Mouse (Mus musculus): Measurements from ENCODE around the gene Rnpepl1. TPM values are rescaled to one million over a fixed set of nuclear protein-coding genes. Genes with fewer than 3 reads are reported as not detected.

Rnpepl1 gene
- total and polyA plus RNA-seq, 2 experiments from 2014 or later: 36.3 to 73.2 TPM

DNA sequence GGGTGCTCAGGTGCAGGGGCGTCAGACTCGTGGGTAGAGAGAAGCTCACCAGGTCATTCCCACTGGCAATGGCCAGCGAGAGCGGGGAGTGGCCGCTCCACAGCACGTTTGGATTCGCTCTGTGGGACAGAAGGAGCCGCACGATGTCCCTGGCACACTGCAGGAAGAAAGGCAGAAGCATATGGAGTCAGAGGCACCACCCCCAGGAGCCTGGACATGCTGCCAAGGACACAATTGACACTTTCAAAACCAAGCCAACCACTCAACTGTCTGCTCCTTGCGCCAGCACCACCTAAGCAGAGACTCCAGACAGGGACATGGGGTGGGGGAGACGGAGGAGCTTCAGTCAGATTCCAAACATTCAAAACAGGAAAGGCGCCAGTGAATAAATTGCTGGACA is 31.3 kb upstream of the Rnpepl1 start:
- Histone ChIP-seq H3K4me3 (ENCODE audit: low read depth, low read length) (no peak overlapping the region), H3K27ac (ENCODE audit: low read depth) (no peak overlapping the region), H3K27me3 (ENCODE audit: control insufficient read depth, insufficient read depth, low read length) (no peaks in the 10 kb centered on the region), H3K9ac (replicated peaks; ENCODE audit: low read depth, low read length) (no peak overlapping the region), H3K36me3 (replicated peaks; ENCODE audit: control insufficient read depth, insufficient read depth, low read length) (no peaks in the 10 kb centered on the region), H3K4me2 (ENCODE audit: low read depth, low read length) (no peak overlapping the region), H3K4me1 (ENCODE audit: control insufficient read depth, insufficient read depth) (no peaks in the 10 kb centered on the region), H3K9me3 (replicated peaks; ENCODE audit: control insufficient read depth, low read length) (no peaks in the 10 kb centered on the region)
- 81% methylated on average over 12 of the region's 12 CpGs for WGBS
- no peak for TF ChIP-seq CTCF (IDR thresholded peaks at IDR 0.05; ENCODE audit: low read depth)
- no peak for TF ChIP-seq EP300 (IDR thresholded peaks at IDR 0.05; ENCODE audit: low read depth)
- ATAC-seq (ENCODE audit: insufficient read depth, low read depth) (no peak), DNase-seq (ENCODE audit: low spot score) (no peak)

DNA sequence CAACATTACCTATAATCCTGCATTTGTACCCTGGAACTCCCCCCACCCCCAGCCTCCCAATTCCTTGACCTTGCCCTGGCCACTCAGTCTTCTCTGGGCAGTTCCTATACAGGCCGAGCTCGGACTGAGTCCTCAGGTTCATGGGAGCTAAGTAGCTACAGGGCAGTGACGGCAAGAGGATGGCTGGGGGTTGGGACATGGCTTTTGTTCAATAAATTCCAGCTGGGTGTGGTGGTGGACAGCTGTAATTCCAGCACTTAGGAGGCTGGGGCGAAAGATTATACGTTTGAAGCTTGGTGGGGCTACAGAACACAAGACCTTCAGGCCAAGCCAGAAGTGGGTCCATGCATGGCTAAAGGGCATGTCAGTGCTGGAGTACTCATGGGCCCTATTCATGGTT is 30.5 kb upstream of the Rnpepl1 start:
- Histone ChIP-seq H3K36me3 (replicated peaks; ENCODE audit: control insufficient read depth, insufficient read depth, low read length) (no peaks in the 10 kb centered on the region), H3K4me1 (ENCODE audit: control insufficient read depth, insufficient read depth) (no peaks in the 10 kb centered on the region), H3K27me3 (ENCODE audit: control insufficient read depth, insufficient read depth, low read length) (no peaks in the 10 kb centered on the region), H3K9me3 (replicated peaks; ENCODE audit: control insufficient read depth, low read length) (no peaks in the 10 kb centered on the region), H3K4me2 (ENCODE audit: low read depth, low read length) (no peak overlapping the region), H3K4me3 (ENCODE audit: low read depth, low read length) (no peak overlapping the region), H3K9ac (replicated peaks; ENCODE audit: low read depth, low read length) (no peak overlapping the region), H3K27ac (ENCODE audit: low read depth) (no peak overlapping the region)
- WGBS: 79% methylated on average over 5 of the region's 5 CpGs
- TF ChIP-seq EP300 (IDR thresholded peaks at IDR 0.05; ENCODE audit: low read depth) (no peak), CTCF (IDR thresholded peaks at IDR 0.05; ENCODE audit: low read depth) (no peak)
- ATAC-seq (ENCODE audit: insufficient read depth, low read depth) (no peak), DNase-seq (ENCODE audit: low spot score) (no peak)

GRCm38 (mm10) chr1:92881982-92882381 is 28.6 kb upstream of the Rnpepl1 start:
- no peaks in the 10 kb centered on the region for H3K27me3 ChIP-seq (ENCODE audit: control insufficient read depth, insufficient read depth, low read length)
- no peak for DNase-seq (ENCODE audit: low spot score)
- no peak for ATAC-seq (ENCODE audit: insufficient read depth, low read depth)

DNA sequence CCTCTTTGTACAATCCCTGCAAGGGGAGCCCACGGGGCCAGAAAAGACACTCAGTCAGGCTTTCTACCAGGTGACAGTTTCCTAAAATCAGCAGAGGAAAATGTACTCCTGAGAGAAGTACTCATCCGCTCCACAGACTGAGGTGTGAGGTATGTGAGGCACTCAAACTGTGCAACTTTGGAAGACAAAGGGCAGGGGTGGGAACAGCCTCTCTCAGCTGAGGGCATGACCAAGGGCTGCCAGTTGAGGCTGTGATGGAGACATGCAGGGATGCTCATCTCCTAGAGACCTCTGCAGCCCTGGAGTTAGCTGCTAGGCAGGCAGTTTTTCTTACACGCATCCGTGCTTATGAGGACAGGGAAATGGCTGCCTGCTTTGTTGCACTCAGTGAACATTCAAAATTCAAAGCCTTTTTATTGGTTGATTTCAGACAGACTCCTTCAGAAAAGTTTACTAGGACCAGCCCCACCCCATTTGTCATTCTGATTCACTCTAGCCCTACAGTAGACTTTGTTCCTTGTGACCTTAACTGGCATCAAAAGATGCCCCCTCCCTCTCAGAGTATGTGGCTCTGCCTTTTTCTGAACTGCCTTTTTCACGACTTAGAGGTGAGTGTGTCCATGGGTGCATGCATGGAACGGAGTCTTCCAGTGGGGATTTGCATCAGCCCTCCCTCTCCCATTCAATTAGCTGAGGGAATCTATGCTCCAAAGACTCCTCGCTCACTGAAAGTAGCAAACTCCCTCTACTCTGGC is 21.5 kb upstream of the Rnpepl1 start:
- 0 out of 2 replicates have a peak, but pooled peaks cover 3% of the 10 kb centered on the region for H3K27me3 ChIP-seq (ENCODE audit: control insufficient read depth, insufficient read depth, low read length)
- H3K4me2 ChIP-seq (ENCODE audit: low read depth, low read length): no peak overlapping the region
- no peak overlapping the region for H3K27ac ChIP-seq (ENCODE audit: low read depth)
- no peaks in the 10 kb centered on the region for H3K4me1 ChIP-seq (ENCODE audit: control insufficient read depth, insufficient read depth)
- ATAC-seq (ENCODE audit: insufficient read depth, low read depth) (no peak), DNase-seq (ENCODE audit: low spot score) (no peak)
- H3K36me3 ChIP-seq (replicated peaks; ENCODE audit: control insufficient read depth, insufficient read depth, low read length): no peaks in the 10 kb centered on the region
- no peaks in the 10 kb centered on the region for H3K9me3 ChIP-seq (replicated peaks; ENCODE audit: control insufficient read depth, low read length)
- no peak overlapping the region for H3K9ac ChIP-seq (replicated peaks; ENCODE audit: low read depth, low read length)
- H3K4me3 ChIP-seq (ENCODE audit: low read depth, low read length): no peak overlapping the region
- no peak for TF ChIP-seq CTCF (IDR thresholded peaks at IDR 0.05; ENCODE audit: low read depth)
- no peak for TF ChIP-seq EP300 (IDR thresholded peaks at IDR 0.05; ENCODE audit: low read depth)
- 69% methylated on average over 7 of the region's 7 CpGs for WGBS

More at GRCm38 (mm10) chr1:92881982-92882381, 28.6 kb upstream of the Rnpepl1 start:
- H3K36me3 ChIP-seq (replicated peaks; ENCODE audit: control insufficient read depth, insufficient read depth, low read length): no peaks in the 10 kb centered on the region
- H3K4me2 ChIP-seq (ENCODE audit: low read depth, low read length): no peak overlapping the region
- no peaks in the 10 kb centered on the region for H3K4me1 ChIP-seq (ENCODE audit: control insufficient read depth, insufficient read depth)
- no peak overlapping the region for H3K27ac ChIP-seq (ENCODE audit: low read depth)
- H3K4me3 ChIP-seq (ENCODE audit: low read depth, low read length): no peak overlapping the region
- H3K9ac ChIP-seq (replicated peaks; ENCODE audit: low read depth, low read length): no peak overlapping the region
- TF ChIP-seq CTCF (IDR thresholded peaks at IDR 0.05; ENCODE audit: low read depth) (no peak), EP300 (IDR thresholded peaks at IDR 0.05; ENCODE audit: low read depth) (no peak)
- 73% methylated on average over 6 of the region's 6 CpGs for WGBS
- H3K9me3 ChIP-seq (replicated peaks; ENCODE audit: control insufficient read depth, low read length): no peaks in the 10 kb centered on the region

DNA sequence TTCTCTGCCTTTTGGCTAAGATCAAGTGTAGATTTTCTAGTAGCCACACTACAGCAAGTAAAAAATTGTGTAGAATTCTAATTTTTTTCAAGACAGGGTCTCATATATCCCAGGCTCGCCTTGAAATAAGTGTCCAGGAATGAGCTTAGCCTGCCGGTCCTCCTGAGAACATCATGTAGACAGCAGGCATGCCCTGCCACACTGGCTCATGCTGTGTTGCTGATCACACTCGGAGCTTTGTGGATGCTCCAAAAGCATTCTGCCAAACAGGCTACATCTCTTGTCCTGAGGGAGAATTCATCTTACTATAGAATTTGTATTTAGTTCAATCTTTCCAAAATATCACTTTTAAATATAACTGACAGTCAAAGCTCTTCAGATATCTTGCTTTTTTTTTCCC is 17.8 kb upstream of the Rnpepl1 start:
- Histone ChIP-seq H3K27ac (ENCODE audit: low read depth) (no peak overlapping the region), H3K4me3 (ENCODE audit: low read depth, low read length) (no peak overlapping the region), H3K27me3 (ENCODE audit: control insufficient read depth, insufficient read depth, low read length) (0 out of 2 replicates have a peak, but pooled peaks cover 3% of the 10 kb centered on the region), H3K36me3 (replicated peaks; ENCODE audit: control insufficient read depth, insufficient read depth, low read length) (no peaks in the 10 kb centered on the region), H3K4me1 (ENCODE audit: control insufficient read depth, insufficient read depth) (no peaks in the 10 kb centered on the region), H3K4me2 (ENCODE audit: low read depth, low read length) (no peak overlapping the region), H3K9ac (replicated peaks; ENCODE audit: low read depth, low read length) (no peak overlapping the region), H3K9me3 (replicated peaks; ENCODE audit: control insufficient read depth, low read length) (no peaks in the 10 kb centered on the region)
- TF ChIP-seq EP300 (IDR thresholded peaks at IDR 0.05; ENCODE audit: low read depth): no peak
- no peak for TF ChIP-seq CTCF (IDR thresholded peaks at IDR 0.05; ENCODE audit: low read depth)
- ATAC-seq (ENCODE audit: insufficient read depth, low read depth) (no peak), DNase-seq (ENCODE audit: low spot score) (no peak)
- WGBS: 47% methylated on average over 3 of the region's 3 CpGs

GRCm38 (mm10) chr1:92893896-92894295 is 16.7 kb upstream of the Rnpepl1 start:
- no peaks in the 10 kb centered on the region for H3K9me3 ChIP-seq (replicated peaks; ENCODE audit: control insufficient read depth, low read length)
- 60% methylated on average over 3 of the region's 3 CpGs for WGBS
- H3K27me3 ChIP-seq (ENCODE audit: control insufficient read depth, insufficient read depth, low read length): no peaks in the 10 kb centered on the region
- DNase-seq (ENCODE audit: low spot score) (no peak), ATAC-seq (ENCODE audit: insufficient read depth, low read depth) (no peak)
- H3K9ac ChIP-seq (replicated peaks; ENCODE audit: low read depth, low read length): no peak overlapping the region
- H3K27ac ChIP-seq (ENCODE audit: low read depth): no peak overlapping the region
- no peak overlapping the region for H3K4me3 ChIP-seq (ENCODE audit: low read depth, low read length)
- no peaks in the 10 kb centered on the region for H3K4me1 ChIP-seq (ENCODE audit: control insufficient read depth, insufficient read depth)
- TF ChIP-seq EP300 (IDR thresholded peaks at IDR 0.05; ENCODE audit: low read depth) (no peak), CTCF (IDR thresholded peaks at IDR 0.05; ENCODE audit: low read depth) (no peak)
- H3K36me3 ChIP-seq (replicated peaks; ENCODE audit: control insufficient read depth, insufficient read depth, low read length): no peaks in the 10 kb centered on the region
- H3K4me2 ChIP-seq (ENCODE audit: low read depth, low read length): no peak overlapping the region
